Mouse (Mus musculus): ENCODE results near the gene 2010111I01Rik.
"Not testable (repeated sequence)": the region's sequence is repeated elsewhere in the genome, so short reads cannot be mapped to it uniquely, and the experiment has no call there.

2010111I01Rik gene

GRCm38 (mm10) chr13:63223026-63223770 is 258.5 kb downstream of the 2010111I01Rik start:
- DNase-seq: no peak

GRCm38 (mm10) chr13:63225796-63226583 is 261.3 kb downstream of the 2010111I01Rik start:
- no peak for DNase-seq

- DNase-seq: no peak
These were observed 263.1 kb downstream of the 2010111I01Rik start for GRCm38 (mm10) chr13:63227785-63228184.

- no peak for DNase-seq
These were observed 266.4 kb downstream of the 2010111I01Rik start for GRCm38 (mm10) chr13:63230955-63231701.

- no peak for DNase-seq
These were observed 267.0 kb downstream of the 2010111I01Rik start for GRCm38 (mm10) chr13:63231702-63232070.

- DNase-seq: no peak
These were observed 267.9 kb downstream of the 2010111I01Rik start for GRCm38 (mm10) chr13:63232558-63232957.

- not testable (repeated sequence) for DNase-seq
These were observed 269.8 kb downstream of the 2010111I01Rik start for GRCm38 (mm10) chr13:63234520-63234919.

- no peak for DNase-seq
These were observed 270.9 kb downstream of the 2010111I01Rik start for GRCm38 (mm10) chr13:63235551-63235950.

- DNase-seq: no peak
These were observed 271.6 kb downstream of the 2010111I01Rik start for GRCm38 (mm10) chr13:63236159-63236893.

GRCm38 (mm10) chr13:63238045-63238444 is 273.4 kb downstream of the 2010111I01Rik start:
- DNase-seq: no peak

- DNase-seq: peak in 1 of 2 experiments; percentile 50
These were observed 274.7 kb downstream of the 2010111I01Rik start for GRCm38 (mm10) chr13:63239301-63239804.

- peak; percentile 89 to 92 for DNase-seq
These were observed 275.4 kb downstream of the 2010111I01Rik start for GRCm38 (mm10) chr13:63239877-63240671.

- DNase-seq: no peak
These were observed 276.1 kb downstream of the 2010111I01Rik start for GRCm38 (mm10) chr13:63240835-63241234.

GRCm38 (mm10) chr13:63241665-63242064 is 277.0 kb downstream of the 2010111I01Rik start:
- no peak for DNase-seq

- DNase-seq: peak in 1 of 2 experiments; percentile 57
These were observed 277.9 kb downstream of the 2010111I01Rik start for GRCm38 (mm10) chr13:63242401-63243192.

- DNase-seq: no peak
These were observed 278.9 kb downstream of the 2010111I01Rik start for GRCm38 (mm10) chr13:63243586-63243985.

- no peak for DNase-seq
These were observed 279.7 kb downstream of the 2010111I01Rik start for GRCm38 (mm10) chr13:63244425-63244824.

- DNase-seq: peak; percentile 50 to 73
These were observed 280.5 kb downstream of the 2010111I01Rik start for GRCm38 (mm10) chr13:63245218-63245617.

- DNase-seq: no peak
These were observed 281.1 kb downstream of the 2010111I01Rik start for GRCm38 (mm10) chr13:63245812-63246211.

GRCm38 (mm10) chr13:63246332-63246940 is 281.7 kb downstream of the 2010111I01Rik start:
- DNase-seq: no peak
